Mouse (Mus musculus): ENCODE data around the gene Gm28374. TPM values are rescaled to one million over a fixed set of nuclear protein-coding genes. Genes with fewer than 3 reads are reported as not detected.

Gene Gm28374
- total RNA-seq, 2 experiments from 2014 or later = not detected

Small RNAs within 50 kb of the gene (microRNA-seq; reads per million reads assigned to microRNA genes)
- gene Mir6988 = 5.1 reads per million, percentile 10 among the genes with 10 or more reads in this experiment

Other genes with a start within 250 kb of the Gm28374 start
- gene Frmd8, start 207.0 kb downstream of the Gm28374 start, total RNA-seq (2021) = 1 to 10 TPM; 2.9 to 3.2 TPM
- gene Slc25a45, start 204.4 kb downstream of the Gm28374 start, total RNA-seq (2021) = under 1 TPM; 0.59 to 0.90 TPM
- under 1 TPM; 0.21 TPM for gene Tigd3, start 188.1 kb downstream of the Gm28374 start, total RNA-seq (2021)
- gene Dpf2, start 169.2 kb downstream of the Gm28374 start, total RNA-seq (2021) = 10 to 100 TPM; 76.3 to 85.1 TPM
- gene Cdc42ep2, start 157.4 kb downstream of the Gm28374 start, total RNA-seq (2021) = 10 to 100 TPM in 1 of 2 experiments, 1 to 10 TPM in 1; 8.9 to 11.2 TPM
- 1 to 10 TPM; 6.2 to 8.7 TPM for gene Pola2, start 118.1 kb downstream of the Gm28374 start, total RNA-seq (2021)
- not detected for gene Slc22a20, start 96.1 kb downstream of the Gm28374 start, total RNA-seq (2021)
- gene Capn1, start 66.4 kb downstream of the Gm28374 start, total RNA-seq (2021) = 10 to 100 TPM; 89.8 to 91.1 TPM
- 10 to 100 TPM; 18.4 to 20.5 TPM for gene Syvn1, start 35.7 kb downstream of the Gm28374 start, total RNA-seq (2021)
- 10 to 100 TPM; 27.5 to 29.3 TPM for gene Mrpl49, start 24.5 kb downstream of the Gm28374 start, total RNA-seq (2021)
- 100 to 1,000 TPM; 425 to 500 TPM for gene Fau, start 24.4 kb downstream of the Gm28374 start, total RNA-seq (2021)
- gene Znhit2, start 21.1 kb downstream of the Gm28374 start, total RNA-seq (2021) = 10 to 100 TPM in 1 of 2 experiments, 1 to 10 TPM in 1; 9.5 to 10.2 TPM
- 1 to 10 TPM; 5.9 to 6.2 TPM for gene Tm7sf2, start 13.9 kb downstream of the Gm28374 start, total RNA-seq (2021)
- 10 to 100 TPM; 17.5 to 23.8 TPM for gene Vps51, start 5.0 kb downstream of the Gm28374 start, total RNA-seq (2021)
- not detected for gene Tmem262, start 2.2 kb downstream of the Gm28374 start, total RNA-seq (2021)
- 10 to 100 TPM; 13.5 to 14.8 TPM for gene Zfpl1, start 2.7 kb upstream of the Gm28374 start, total RNA-seq (2021)
- gene Cdca5, start 2.7 kb upstream of the Gm28374 start, total RNA-seq (2021) = not detected
- gene AC131692.1, start 12.2 kb upstream of the Gm28374 start, total RNA-seq (2021) = not detected
- gene Naaladl1, start 23.5 kb upstream of the Gm28374 start, total RNA-seq (2021) = not detected
- gene Sac3d1, start 36.4 kb upstream of the Gm28374 start, total RNA-seq (2021) = 1 to 10 TPM; 8.6 to 9.7 TPM
- gene Snx15, start 46.0 kb upstream of the Gm28374 start, total RNA-seq (2021) = 10 to 100 TPM in 1 of 2 experiments, 1 to 10 TPM in 1; 9.7 to 10.9 TPM
- under 1 TPM; 0.37 to 0.43 TPM for gene Batf2, start 58.7 kb upstream of the Gm28374 start, total RNA-seq (2021)
- gene Arl2, start 59.3 kb upstream of the Gm28374 start, total RNA-seq (2021) = 10 to 100 TPM; 73.7 to 73.9 TPM
- not detected for gene Majin, start 102.1 kb upstream of the Gm28374 start, total RNA-seq (2021)
- gene Gpha2, start 144.1 kb upstream of the Gm28374 start, total RNA-seq (2021) = not detected
- 10 to 100 TPM; 34.9 to 38.2 TPM for gene Ppp2r5b, start 153.6 kb upstream of the Gm28374 start, total RNA-seq (2021)
- 10 to 100 TPM; 16.7 to 20.0 TPM for gene Atg2a, start 159.4 kb upstream of the Gm28374 start, total RNA-seq (2021)
- 10 to 100 TPM; 30.2 to 40.3 TPM for gene Ehd1, start 194.5 kb upstream of the Gm28374 start, total RNA-seq (2021)
- gene Cdc42bpg, start 224.2 kb upstream of the Gm28374 start, total RNA-seq (2021) = 1 to 10 TPM; 6.4 to 8.8 TPM

All from gastrocnemius, adult 18-20 months (tissue).